12 mouse cellular contexts compared by ENCODE assay signal in genomic region chr2:74745540-74746297, GRCm38 (mm10). TPM values are rescaled to one million over a fixed set of nuclear protein-coding genes. Genes with fewer than 3 reads are reported as not detected.
DNase-seq lines count a peak whose midpoint lies in the region; ATAC-seq and TF ChIP-seq lines count a peak whose summit lies in the region.
"Had no signal": no experiment of that assay in that cellular context is flagged by ENCODE, and none has a peak within 500 bp of the region (broad histone marks: within the 10 kb centered on the region; RNA-seq: fewer than 3 reads in every experiment).

No protein-coding gene starts in this region.

- WGBS in kidney, postnatal 0 days = 52% methylated on average over 6 of the region's 6 CpGs
- WGBS in embryonic facial prominence, embryonic 10.5 days = 2% methylated on average over 6 of the region's 6 CpGs
- WGBS in hindbrain, embryonic 16.5 days = under 1% methylated on average over 6 of the region's 6 CpGs
- 7% methylated on average over 6 of the region's 6 CpGs for WGBS in neural tube, embryonic 14.5 days

- no peaks in the 10 kb centered on the region for H3K36me3 ChIP-seq in kidney, postnatal 0 days (ENCODE audit: insufficient read depth, low read length)
- no peaks in the 10 kb centered on the region for H3K36me3 ChIP-seq in embryonic facial prominence, embryonic 10.5 days (replicated peaks)
- H3K36me3 ChIP-seq in hindbrain, embryonic 16.5 days (ENCODE audit: control insufficient read depth, insufficient read depth, low read length) = no peaks in the 10 kb centered on the region
- H3K36me3 ChIP-seq in neural tube, embryonic 14.5 days (ENCODE audit: control insufficient read depth, insufficient read depth, low read length) = peaks cover 14% of the 10 kb centered on the region
- H3K36me3 ChIP-seq: embryonic facial prominence, embryonic 13.5 days had no signal

- no peak for ATAC-seq in kidney, postnatal 0 days (replicated peaks; ENCODE audit: low FRiP score, low read depth)
- peak; percentile 44; the same call in 1 of the 2 replicates for ATAC-seq in hindbrain, embryonic 16.5 days
- ATAC-seq in neural tube, embryonic 14.5 days (ENCODE audit: low read depth) = no peak

- no peak for DNase-seq in kidney, postnatal 0 days (ENCODE audit: low spot score)
- no peak for DNase-seq in kidney, postnatal 10 days
- DNase-seq in embryonic facial prominence, embryonic 10.5 days (ENCODE audit: low spot score) = peak; percentile 20
- DNase-seq in cerebellum, postnatal 25 days = no peak
- DNase-seq in cerebellum, adult 9-11 months = no peak
- DNase-seq: cerebellum, adult 11-12 months; layer of hippocampus, adult 9-11 months; lung, adult 18-20 months; right cerebral cortex, postnatal 25 days had no signal

- no peak for TF ChIP-seq CTCF in kidney, postnatal 0 days (IDR thresholded peaks at IDR 0.05; ENCODE audit: low read depth)

- no peaks in the 10 kb centered on the region; the same call in 1 of the 2 replicates for H3K27me3 ChIP-seq in kidney, postnatal 0 days (ENCODE audit: insufficient read depth, low read length)
- peaks cover 100% of the 10 kb centered on the region for H3K27me3 ChIP-seq in embryonic facial prominence, embryonic 10.5 days (replicated peaks; ENCODE audit: low read depth, poor library complexity, severe bottlenecking)
- peaks cover 43% of the 10 kb centered on the region for H3K27me3 ChIP-seq in hindbrain, embryonic 16.5 days (replicated peaks; ENCODE audit: control insufficient read depth, insufficient read depth, low read length)
- no peaks in the 10 kb centered on the region for H3K27me3 ChIP-seq in neural tube, embryonic 14.5 days (ENCODE audit: control insufficient read depth, insufficient read depth, low read length)

- H3K9ac ChIP-seq in kidney, postnatal 0 days (ENCODE audit: low read depth, low read length) = no peak overlapping the region; the same call in 1 of the 2 replicates
- peak overlapping the region; percentile 45 for H3K9ac ChIP-seq in hindbrain, embryonic 16.5 days (ENCODE audit: low read depth, low read length)
- H3K9ac ChIP-seq in neural tube, embryonic 14.5 days (replicated peaks; ENCODE audit: low read depth, low read length) = peak overlapping the region; percentile 62; the same call in 1 of the 2 replicates
- H3K9ac ChIP-seq: embryonic facial prominence, embryonic 13.5 days had no signal

- H3K9me3 ChIP-seq in kidney, postnatal 0 days (replicated peaks; ENCODE audit: low read length) = no peaks in the 10 kb centered on the region
- no peaks in the 10 kb centered on the region for H3K9me3 ChIP-seq in embryonic facial prominence, embryonic 10.5 days
- no peaks in the 10 kb centered on the region for H3K9me3 ChIP-seq in hindbrain, embryonic 16.5 days (ENCODE audit: control insufficient read depth, low read length)
- no peaks in the 10 kb centered on the region for H3K9me3 ChIP-seq in neural tube, embryonic 14.5 days (ENCODE audit: control insufficient read depth, low read length)
- H3K9me3 ChIP-seq: embryonic facial prominence, embryonic 13.5 days had no signal

- H3K4me2 ChIP-seq in kidney, postnatal 0 days (ENCODE audit: low read length) = peak overlapping the region; percentile 40
- H3K4me2 ChIP-seq in hindbrain, embryonic 16.5 days (ENCODE audit: low read length) = peak overlapping the region; percentile 50
- H3K4me2 ChIP-seq in neural tube, embryonic 14.5 days (ENCODE audit: low read depth, low read length) = peak overlapping the region; percentile 66

- H3K4me3 ChIP-seq in kidney, postnatal 0 days (replicated peaks; ENCODE audit: low read depth, low read length) = no peak overlapping the region
- peak overlapping the region; percentile 45; the same call in 1 of the 2 replicates for H3K4me3 ChIP-seq in embryonic facial prominence, embryonic 10.5 days
- peak overlapping the region; percentile 29 for H3K4me3 ChIP-seq in hindbrain, embryonic 16.5 days (ENCODE audit: low read length)
- H3K4me3 ChIP-seq in neural tube, embryonic 14.5 days (ENCODE audit: low read depth, low read length) = peak overlapping the region; percentile 22; the same call in 1 of the 2 replicates

- H3K27ac ChIP-seq in kidney, postnatal 0 days = 0 out of 2 replicates have a peak overlapping the region, but pooled peaks have one; percentile 11
- no peak overlapping the region; the same call in 1 of the 2 replicates for H3K27ac ChIP-seq in embryonic facial prominence, embryonic 10.5 days (replicated peaks)
- peak overlapping the region; percentile 79 for H3K27ac ChIP-seq in hindbrain, embryonic 16.5 days (ENCODE audit: low read depth, low read length)
- peak overlapping the region; percentile 91 for H3K27ac ChIP-seq in neural tube, embryonic 14.5 days (ENCODE audit: low read depth, low read length)
- H3K27ac ChIP-seq: embryonic facial prominence, embryonic 13.5 days had no signal

- peaks cover 19% of the 10 kb centered on the region; the same call in 1 of the 2 replicates for H3K4me1 ChIP-seq in kidney, postnatal 0 days (replicated peaks; ENCODE audit: insufficient read depth, low read length)
- H3K4me1 ChIP-seq in embryonic facial prominence, embryonic 10.5 days = peaks cover 19% of the 10 kb centered on the region
- peaks cover 2% of the 10 kb centered on the region; the same call in 1 of the 2 replicates for H3K4me1 ChIP-seq in hindbrain, embryonic 16.5 days (ENCODE audit: control insufficient read depth, insufficient read depth, low read depth, low read length)
- peaks cover 61% of the 10 kb centered on the region for H3K4me1 ChIP-seq in neural tube, embryonic 14.5 days (ENCODE audit: control insufficient read depth, insufficient read depth, low read length)

RNA-seq across cellular contexts. Expression of gene Hoxd1, which starts 17.1 kb away (rescaled TPM):
- 1.2 and 1.8 TPM in 2 replicates for polyA plus RNA-seq in kidney, postnatal 0 days (2015; fragmentation: Nextera tagmentation; extraction: Ambion mirVana)
- polyA plus RNA-seq in embryonic facial prominence, embryonic 10.5 days (2016; fragmentation: Nextera tagmentation; extraction: Ambion mirVana) = 0.20 and 0.39 TPM in 2 replicates
- polyA plus RNA-seq in hindbrain, embryonic 16.5 days (2015; fragmentation: Nextera tagmentation; extraction: Ambion mirVana) = 1.1 and 1.3 TPM in 2 replicates
- 0.32 and 4.6 TPM in 2 replicates for polyA plus RNA-seq in neural tube, embryonic 14.5 days (2014; fragmentation: Nextera tagmentation; extraction: Ambion mirVana)

RNA-seq across cellular contexts. Expression of gene Gm28230, which starts 19.2 kb away (rescaled TPM):
- 1.1 and 1.3 TPM in 2 replicates for polyA plus RNA-seq in kidney, postnatal 0 days (2015; fragmentation: Nextera tagmentation; extraction: Ambion mirVana)
- polyA plus RNA-seq in embryonic facial prominence, embryonic 10.5 days (2016; fragmentation: Nextera tagmentation; extraction: Ambion mirVana) = not detected in 2 replicates
- polyA plus RNA-seq in hindbrain, embryonic 16.5 days (2015; fragmentation: Nextera tagmentation; extraction: Ambion mirVana) = 0.45 and 0.72 TPM in 2 replicates
- 1.4 and 2.5 TPM in 2 replicates for polyA plus RNA-seq in neural tube, embryonic 14.5 days (2014; fragmentation: Nextera tagmentation; extraction: Ambion mirVana)

RNA-seq across cellular contexts. Expression of gene Hoxd4, which starts 34.0 kb away (rescaled TPM):
- 3.3 and 4.4 TPM in 2 replicates for polyA plus RNA-seq in kidney, postnatal 0 days (2015; fragmentation: Nextera tagmentation; extraction: Ambion mirVana)
- not detected in 2 replicates for polyA plus RNA-seq in embryonic facial prominence, embryonic 10.5 days (2016; fragmentation: Nextera tagmentation; extraction: Ambion mirVana)
- 2.2 and 2.3 TPM in 2 replicates for polyA plus RNA-seq in hindbrain, embryonic 16.5 days (2015; fragmentation: Nextera tagmentation; extraction: Ambion mirVana)
- polyA plus RNA-seq in neural tube, embryonic 14.5 days (2014; fragmentation: Nextera tagmentation; extraction: Ambion mirVana) = 4.7 and 5.5 TPM in 2 replicates
- polyA plus RNA-seq: embryonic facial prominence, embryonic 13.5 days had no signal

RNA-seq across cellular contexts. Expression of gene Hoxd3, which starts 34.0 kb away (rescaled TPM):
- polyA plus RNA-seq in kidney, postnatal 0 days (2015; fragmentation: Nextera tagmentation; extraction: Ambion mirVana) = 7.9 and 8.0 TPM in 2 replicates
- polyA plus RNA-seq in embryonic facial prominence, embryonic 10.5 days (2016; fragmentation: Nextera tagmentation; extraction: Ambion mirVana) = 1.7 and 6.9 TPM in 2 replicates
- 43.8 and 48.0 TPM in 2 replicates for polyA plus RNA-seq in hindbrain, embryonic 16.5 days (2015; fragmentation: Nextera tagmentation; extraction: Ambion mirVana)
- polyA plus RNA-seq in neural tube, embryonic 14.5 days (2014; fragmentation: Nextera tagmentation; extraction: Ambion mirVana) = 13.5 and 13.9 TPM in 2 replicates

RNA-seq across cellular contexts. Expression of gene Hoxd8, which starts 41.3 kb away (rescaled TPM):
- polyA plus RNA-seq in kidney, postnatal 0 days (2015; fragmentation: Nextera tagmentation; extraction: Ambion mirVana) = 73.4 and 76.7 TPM in 2 replicates
- not detected in 2 replicates for polyA plus RNA-seq in embryonic facial prominence, embryonic 10.5 days (2016; fragmentation: Nextera tagmentation; extraction: Ambion mirVana)
- polyA plus RNA-seq in hindbrain, embryonic 16.5 days (2015; fragmentation: Nextera tagmentation; extraction: Ambion mirVana) = 0.66 and 1.1 TPM in 2 replicates
- polyA plus RNA-seq in neural tube, embryonic 14.5 days (2014; fragmentation: Nextera tagmentation; extraction: Ambion mirVana) = 19.9 and 23.6 TPM in 2 replicates
